Mouse (Mus musculus) lung, adult 2 months (tissue): ENCODE data around the gene Slc35d2. TPM values are rescaled to one million over a fixed set of nuclear protein-coding genes. Genes with fewer than 3 reads are reported as not detected.
"Not testable (repeated sequence)": the region's sequence is repeated elsewhere in the genome, so short reads cannot be mapped to it uniquely, and the experiment has no call there.

ENCODE experiments used
- DNase-seq: peaks from one replicate; pipeline ENCODE4 v3.0.0; 2022
- H3K4me1 ChIP-seq: fragments of 200-500 bp; 2 replicates; pipeline ENCODE4 v1.6.1; 2011; ENCODE audit warnings: low read length; ENCODE audit not compliant: control insufficient read depth, insufficient read depth
- H3K4me3 ChIP-seq: fragments of 200-500 bp; replicated peaks from 2 replicates; pipeline ENCODE3; 2011; ENCODE audit warnings: low read depth, mild to moderate bottlenecking, control low read depth, low read length; ENCODE audit errors: extremely low read depth
- CTCF ChIP-seq: fragments of 200-500 bp; IDR thresholded peaks from 2 replicates; pipeline ENCODE4 v1.5.1; 2011; ENCODE audit warnings: mild to moderate bottlenecking, low read length, control low read depth; ENCODE audit not compliant: insufficient read depth
- POLR2A ChIP-seq: fragments of 200-500 bp; IDR thresholded peaks from 2 replicates; pipeline ENCODE4 v1.6.1; 2011; ENCODE audit warnings: low read depth, mild to moderate bottlenecking, control low read depth, low read length, borderline replicate concordance; ENCODE audit errors: extremely low read depth
- WGBS: fragments of 180-500 bp; shearing (Covaris S2); methylation state at CpG from one replicate; pipeline ENCODE4 v1.1.7; 2018; 5-methylcytosine and 5-hydroxymethylcytosine counted together
- polyA plus RNA-seq: library from polyadenylated mRNA; depleted of rRNA; stranded (reverse); fragments of >200 nt; gene quantifications from 2 replicates; pipeline ENCODE4 v1.2.3, GENCODE M21; 2012; rRNA removed

Slc35d2 gene
- polyA plus RNA-seq, 1 experiment, result 5.7 TPM

DNA sequence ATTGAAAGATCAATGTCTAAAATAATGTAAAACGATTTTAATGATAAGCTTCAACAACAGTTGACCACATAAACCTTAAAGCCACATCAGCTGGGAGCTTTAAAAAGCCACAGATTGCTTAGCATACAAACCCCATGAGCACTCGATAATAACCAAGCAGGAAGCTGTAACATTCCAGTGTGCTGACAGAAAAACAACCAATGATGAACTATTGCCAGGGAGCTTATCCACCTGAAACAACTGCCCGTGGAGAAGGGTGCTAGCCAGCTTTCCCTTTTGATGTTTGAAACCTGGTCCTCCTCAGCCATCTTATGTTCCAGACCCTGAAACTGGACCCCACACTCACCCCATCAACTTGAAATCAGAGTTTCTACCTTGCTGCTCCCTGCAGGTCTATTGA is 62.5 kb downstream of the Slc35d2 start:
- WGBS, result 19% methylated on average over 3 of the region's 3 CpGs
- H3K4me3 ChIP-seq, result no peak overlapping the region
- TF ChIP-seq POLR2A, result no peak
- TF ChIP-seq CTCF, result no peak

DNA sequence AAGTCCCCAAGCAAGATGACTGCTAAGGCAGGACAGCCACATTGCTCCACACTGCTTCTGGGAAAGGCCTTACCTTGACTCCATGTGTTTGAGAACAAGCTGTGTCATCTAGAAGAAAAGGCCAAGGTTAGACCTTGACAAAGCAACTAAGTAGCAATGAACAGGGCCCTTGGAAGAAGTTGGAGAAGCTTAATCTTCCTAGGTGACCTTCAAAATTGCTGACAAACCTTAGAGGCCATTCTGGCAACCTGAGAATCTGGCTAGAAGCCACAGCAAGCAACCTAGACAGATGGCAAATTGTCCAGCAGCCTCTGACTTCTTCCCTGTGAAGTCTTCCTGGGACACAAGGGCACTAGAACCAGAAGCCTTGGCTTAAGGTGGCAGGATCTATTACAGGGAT is 64.9 kb downstream of the Slc35d2 start:
- no peaks in the 10 kb centered on the region for H3K4me1 ChIP-seq
- no peak overlapping the region for H3K4me3 ChIP-seq
- DNase-seq, result no peak
- TF ChIP-seq CTCF, result no peak
- TF ChIP-seq POLR2A, result no peak

More for the DNA sequence above, 62.5 kb downstream of the Slc35d2 start:
- no peaks in the 10 kb centered on the region for H3K4me1 ChIP-seq
- no peak for DNase-seq

DNA sequence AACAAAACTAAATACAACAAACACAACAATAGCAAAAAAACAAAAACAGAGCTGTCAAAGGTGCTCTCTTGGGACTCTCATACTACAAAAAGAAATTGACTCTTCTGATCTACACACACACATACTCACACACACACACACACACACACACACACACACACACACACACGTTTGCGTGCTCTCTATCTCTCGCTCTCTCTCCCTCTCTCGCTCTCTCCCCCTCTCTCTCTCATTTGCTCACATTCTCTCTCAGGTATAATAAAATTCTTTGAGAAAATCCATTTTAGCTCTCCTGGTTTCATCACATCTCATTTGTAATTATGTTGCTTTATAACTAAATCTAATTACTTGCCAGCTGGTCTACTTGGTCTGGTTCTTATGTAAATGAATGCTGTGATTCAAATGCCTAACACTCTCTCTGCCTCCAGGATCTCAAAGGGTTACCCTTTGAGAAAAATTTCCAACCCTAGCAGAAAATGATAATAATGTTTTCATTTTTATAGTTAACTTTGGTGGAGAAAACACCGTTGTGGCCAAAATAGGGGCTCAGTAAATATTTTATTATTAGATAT is 68.1 kb downstream of the Slc35d2 start:
- TF ChIP-seq CTCF, result no peak
- no peak for TF ChIP-seq POLR2A
- no peak for DNase-seq
- WGBS, result 86% methylated on average over 5 of the region's 5 CpGs
- Histone ChIP-seq H3K4me1 (no peaks in the 10 kb centered on the region), H3K4me3 (no peak overlapping the region)

DNA sequence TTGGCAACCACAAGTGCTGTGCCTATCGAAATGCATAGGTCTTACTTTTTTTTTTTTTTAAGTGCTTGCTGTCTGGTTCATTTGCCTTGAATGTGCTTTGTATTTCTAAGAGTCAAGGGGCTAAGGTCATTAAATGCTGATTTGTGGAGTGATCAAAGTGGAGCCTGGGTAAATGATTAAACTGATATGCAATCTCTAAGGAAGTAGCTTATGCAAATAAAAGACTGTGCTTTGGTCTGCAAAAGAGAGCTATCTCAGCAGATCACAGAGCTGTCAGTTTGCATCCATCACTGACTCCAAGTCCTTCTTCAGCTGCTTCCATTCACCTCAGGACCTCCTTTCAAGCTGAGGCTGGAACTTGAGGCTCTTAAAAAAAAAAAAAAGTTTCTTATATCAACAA is 75.2 kb downstream of the Slc35d2 start:
- Histone ChIP-seq H3K4me3 (no peak overlapping the region), H3K4me1 (no peaks in the 10 kb centered on the region)
- TF ChIP-seq CTCF (no peak), POLR2A (no peak)
- 40% methylated on average over 1 of the region's 1 CpGs for WGBS
- DNase-seq, result no peak

DNA sequence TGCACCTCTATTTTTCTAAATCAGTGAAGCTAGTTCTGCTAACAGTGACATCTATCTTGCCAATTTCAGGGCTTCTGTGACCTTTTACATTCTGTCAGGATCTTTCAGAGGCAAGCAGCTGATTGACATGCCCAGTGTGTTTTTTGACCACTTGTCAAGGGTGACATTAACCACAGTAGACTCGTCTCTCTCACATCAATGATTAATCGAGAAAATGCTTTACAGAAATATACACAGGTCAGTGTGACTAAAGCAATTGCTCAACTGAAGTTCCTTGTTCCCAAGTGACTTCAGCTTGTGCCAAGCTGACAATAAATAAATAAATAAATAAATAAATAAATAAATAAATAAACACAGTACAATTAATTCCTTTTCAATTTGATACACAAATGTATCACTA is 76.9 kb downstream of the Slc35d2 start:
- not testable (repeated sequence) for H3K4me1 ChIP-seq, H3K4me3 ChIP-seq, DNase-seq
- 72% methylated on average over 2 of the region's 2 CpGs for WGBS

DNA sequence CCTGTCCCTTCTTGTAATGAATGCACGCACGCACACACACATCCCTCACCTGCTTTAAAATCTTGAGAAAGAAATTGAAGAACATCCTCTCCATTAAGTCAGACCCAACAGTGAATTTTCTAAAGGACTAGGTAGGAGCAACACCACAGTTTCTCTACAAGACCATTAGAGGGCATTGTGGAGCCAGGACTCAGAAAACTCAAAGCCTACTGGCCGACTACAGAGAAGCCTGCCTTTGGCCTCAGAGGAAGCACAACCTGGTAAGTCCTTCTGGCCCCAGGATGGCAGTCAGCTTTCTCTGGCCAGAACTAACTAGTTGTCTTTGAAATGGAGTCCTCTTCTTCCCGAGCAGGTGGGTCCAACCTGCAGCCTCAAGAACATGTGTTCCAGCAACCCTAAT is 78.3 kb downstream of the Slc35d2 start:
- 72% methylated on average over 4 of the region's 4 CpGs for WGBS
- TF ChIP-seq POLR2A, result no peak
- TF ChIP-seq CTCF, result 0 out of 2 replicates have a peak, but pooled peaks have one; percentile 15
- Histone ChIP-seq H3K4me1 (no peaks in the 10 kb centered on the region), H3K4me3 (no peak overlapping the region)
- no peak for DNase-seq

DNA sequence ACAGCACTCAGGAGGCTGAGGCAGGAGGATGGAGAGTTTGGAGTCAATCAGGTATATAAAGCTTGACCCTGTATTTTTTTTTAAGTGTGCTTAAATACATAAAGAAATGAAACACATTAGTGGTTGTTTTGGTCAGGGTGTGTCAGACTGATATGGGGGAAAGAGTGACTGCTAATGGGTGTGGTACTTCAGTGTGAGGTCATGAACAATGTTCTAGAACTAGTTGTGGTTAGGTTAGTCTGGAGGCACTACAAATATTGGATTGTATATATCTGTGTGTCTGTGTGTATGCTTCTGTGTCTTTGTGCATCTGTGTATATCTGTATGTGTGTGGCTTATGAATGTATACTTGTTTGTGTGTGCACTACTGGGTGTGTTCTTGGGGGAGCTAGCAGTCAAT is 79.6 kb downstream of the Slc35d2 start:
- no peak overlapping the region for H3K4me3 ChIP-seq
- H3K4me1 ChIP-seq, result no peaks in the 10 kb centered on the region
- TF ChIP-seq CTCF (no peak), POLR2A (no peak)
- no peak for DNase-seq

DNA sequence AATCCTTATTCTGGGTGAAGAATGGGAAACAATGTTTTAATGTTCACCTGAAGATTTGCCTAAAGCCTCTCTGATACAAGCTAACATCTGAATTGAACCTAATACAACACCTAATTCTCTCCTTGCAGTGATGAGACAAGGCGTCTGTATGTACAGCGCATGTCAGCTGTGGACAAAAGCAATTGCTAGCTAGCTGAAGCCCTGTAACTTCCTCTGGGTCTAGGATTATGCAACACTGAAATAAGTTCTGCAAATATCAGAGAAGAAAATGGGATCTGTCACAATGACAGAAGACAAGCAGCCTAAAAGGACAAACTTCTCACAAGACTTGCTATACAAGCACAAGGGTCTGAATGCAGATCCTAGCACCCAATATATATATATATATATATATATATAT is 80.7 kb downstream of the Slc35d2 start:
- WGBS, result 82% methylated on average over 2 of the region's 2 CpGs
- no peak for TF ChIP-seq POLR2A
- no peak for TF ChIP-seq CTCF
- H3K4me1 ChIP-seq, result no peaks in the 10 kb centered on the region
- DNase-seq, result no peak
- no peak overlapping the region for H3K4me3 ChIP-seq

Other genes starting within 250 kb of the Slc35d2 start
- not detected in 2 replicates for gene Hsd17b3, start 40.1 kb downstream of the Slc35d2 start, polyA plus RNA-seq
- gene Zfp367, start 23.8 kb upstream of the Slc35d2 start, polyA plus RNA-seq, result 7.1 and 10.4 TPM in 2 replicates
- 22.6 and 26.7 TPM in 2 replicates for gene Habp4, start 32.5 kb upstream of the Slc35d2 start, polyA plus RNA-seq
- gene Cdc14b, start 145.9 kb upstream of the Slc35d2 start, polyA plus RNA-seq, result 4.2 and 6.6 TPM in 2 replicates
- gene Aaed1, start 183.3 kb upstream of the Slc35d2 start, polyA plus RNA-seq, result 17.8 and 18.0 TPM in 2 replicates
- gene Ctsl, start 241.5 kb upstream of the Slc35d2 start, polyA plus RNA-seq, result 62.8 and 98.1 TPM in 2 replicates